Mouse (Mus musculus): ENCODE measurements around the gene Gpr155. TPM values are rescaled to one million over a fixed set of nuclear protein-coding genes. Genes with fewer than 3 reads are reported as not detected.

The Gpr155 gene
- 7.2 and 9.3 TPM in 2 replicates for polyA plus RNA-seq (2012; rRNA removed; ENCODE audit: low replicate concordance)

GRCm38 (mm10) chr2:73386356-73387046 lies at the start of gene Gpr155:
Gene Gpr155, minus strand, starts transcription at chr2:73386572.

GRCm38 (mm10) chr2:73312152-73313116 lies 73.9 kb downstream of the Gpr155 start, which contains the start of the genes Scrn3 and Cir1:
Gene Scrn3, plus strand, starts transcription at chr2:73312601.
Gene Cir1, minus strand, starts transcription at chr2:73312701.

Other genes starting within 250 kb of the Gpr155 start
- 11.1 and 15.9 TPM in 2 replicates for gene Ola1, start 167.6 kb downstream of the Gpr155 start, polyA plus RNA-seq (2012; rRNA removed; ENCODE audit: low replicate concordance)
- 0.51 TPM in 1 of 2 replicates, not detected in the other for gene Sp9, start 114.6 kb downstream of the Gpr155 start, polyA plus RNA-seq (2012; rRNA removed; ENCODE audit: low replicate concordance)
- 8.5 and 14.9 TPM in 2 replicates for gene Scrn3, start 74.0 kb downstream of the Gpr155 start, polyA plus RNA-seq (2012; rRNA removed; ENCODE audit: low replicate concordance)
- 3.9 and 5.1 TPM in 2 replicates for gene Cir1, start 73.9 kb downstream of the Gpr155 start, polyA plus RNA-seq (2012; rRNA removed; ENCODE audit: low replicate concordance)
- gene Wipf1, start 143.2 kb upstream of the Gpr155 start, polyA plus RNA-seq (2012; rRNA removed; ENCODE audit: low replicate concordance) = 11.1 and 14.2 TPM in 2 replicates
- 0.09 TPM in 1 of 2 replicates, not detected in the other for gene Chrna1, start 193.8 kb upstream of the Gpr155 start, polyA plus RNA-seq (2012; rRNA removed; ENCODE audit: low replicate concordance)

Data from subcutaneous adipose tissue, adult 2 months (tissue).